Mouse (Mus musculus): ENCODE measurements around the gene Cfap298. TPM values are rescaled to one million over a fixed set of nuclear protein-coding genes. Genes with fewer than 3 reads are reported as not detected.

The Cfap298 gene
- polyA plus RNA-seq, 1 experiment: 17.7 TPM

- Histone ChIP-seq H3K27ac (ENCODE audit: control insufficient read depth, insufficient read depth, low read depth, low read length, poor library complexity) (no peak overlapping the region), H3K4me3 (replicated peaks; ENCODE audit: control insufficient read depth, low read depth, low read length) (no peak overlapping the region), H3K4me1 (ENCODE audit: control insufficient read depth, insufficient read depth, low read length) (no peaks in the 10 kb centered on the region)
- WGBS: 89% methylated on average over 6 of the region's 6 CpGs
- TF ChIP-seq POLR2A (IDR thresholded peaks at IDR 0.05; ENCODE audit: borderline replicate concordance, control insufficient read depth, low read depth, low read length) (no peak), CTCF (IDR thresholded peaks at IDR 0.05; ENCODE audit: control insufficient read depth, insufficient read depth, low read length) (no peak)
These were observed 18.9 kb upstream of the Cfap298 start for GRCm38 (mm10) chr16:90953770-90954169.

- TF ChIP-seq POLR2A (IDR thresholded peaks at IDR 0.05; ENCODE audit: borderline replicate concordance, control insufficient read depth, low read depth, low read length) (no peak), CTCF (IDR thresholded peaks at IDR 0.05; ENCODE audit: control insufficient read depth, insufficient read depth, low read length) (no peak)
- no peak overlapping the region for H3K4me3 ChIP-seq (replicated peaks; ENCODE audit: control insufficient read depth, low read depth, low read length)
- H3K4me1 ChIP-seq (ENCODE audit: control insufficient read depth, insufficient read depth, low read length): no peaks in the 10 kb centered on the region
- H3K27ac ChIP-seq (ENCODE audit: control insufficient read depth, insufficient read depth, low read depth, low read length, poor library complexity): no peak overlapping the region
- 83% methylated on average over 9 of the region's 9 CpGs for WGBS
These were observed 18.2 kb upstream of the Cfap298 start for GRCm38 (mm10) chr16:90953147-90953546.

- no peak overlapping the region for H3K4me3 ChIP-seq (replicated peaks; ENCODE audit: control insufficient read depth, low read depth, low read length)
- no peak overlapping the region for H3K27ac ChIP-seq (ENCODE audit: control insufficient read depth, insufficient read depth, low read depth, low read length, poor library complexity)
- TF ChIP-seq POLR2A (IDR thresholded peaks at IDR 0.05; ENCODE audit: borderline replicate concordance, control insufficient read depth, low read depth, low read length) (no peak), CTCF (IDR thresholded peaks at IDR 0.05; ENCODE audit: control insufficient read depth, insufficient read depth, low read length) (no peak)
- H3K4me1 ChIP-seq (ENCODE audit: control insufficient read depth, insufficient read depth, low read length): no peaks in the 10 kb centered on the region
- 72% methylated on average over 17 of the region's 17 CpGs for WGBS
These were observed 15.5 kb upstream of the Cfap298 start for GRCm38 (mm10) chr16:90950354-90950963.

GRCm38 (mm10) chr16:90946977-90947376 is 12.1 kb upstream of the Cfap298 start:
- TF ChIP-seq POLR2A (IDR thresholded peaks at IDR 0.05; ENCODE audit: borderline replicate concordance, control insufficient read depth, low read depth, low read length): no peak
- no peak for TF ChIP-seq CTCF (IDR thresholded peaks at IDR 0.05; ENCODE audit: control insufficient read depth, insufficient read depth, low read length)
- WGBS: 93% methylated on average over 8 of the region's 8 CpGs
- no peak overlapping the region for H3K4me3 ChIP-seq (replicated peaks; ENCODE audit: control insufficient read depth, low read depth, low read length)

GRCm38 (mm10) chr16:90941246-90941645 is 6.3 kb upstream of the Cfap298 start:
- Histone ChIP-seq H3K27ac (ENCODE audit: control insufficient read depth, insufficient read depth, low read depth, low read length, poor library complexity) (no peak overlapping the region), H3K4me3 (replicated peaks; ENCODE audit: control insufficient read depth, low read depth, low read length) (no peak overlapping the region), H3K4me1 (ENCODE audit: control insufficient read depth, insufficient read depth, low read length) (no peaks in the 10 kb centered on the region)
- TF ChIP-seq POLR2A (IDR thresholded peaks at IDR 0.05; ENCODE audit: borderline replicate concordance, control insufficient read depth, low read depth, low read length): no peak
- TF ChIP-seq CTCF (IDR thresholded peaks at IDR 0.05; ENCODE audit: control insufficient read depth, insufficient read depth, low read length): no peak
- 93% methylated on average over 7 of the region's 7 CpGs for WGBS

More at GRCm38 (mm10) chr16:90946977-90947376, 12.1 kb upstream of the Cfap298 start:
- Histone ChIP-seq H3K27ac (ENCODE audit: control insufficient read depth, insufficient read depth, low read depth, low read length, poor library complexity) (no peak overlapping the region), H3K4me1 (ENCODE audit: control insufficient read depth, insufficient read depth, low read length) (no peaks in the 10 kb centered on the region)

GRCm38 (mm10) chr16:90934193-90934686 is 674 bp downstream of the Cfap298 start:
- peak overlapping the region; percentile 59; the same call in 1 of the 2 replicates for H3K27ac ChIP-seq (ENCODE audit: control insufficient read depth, insufficient read depth, low read depth, low read length, poor library complexity)
- WGBS: under 1% methylated on average over 38 of the region's 38 CpGs
- TF ChIP-seq CTCF (IDR thresholded peaks at IDR 0.05; ENCODE audit: control insufficient read depth, insufficient read depth, low read length): no peak
- 0 out of 2 replicates have a peak, but pooled peaks have one; percentile 17 for TF ChIP-seq POLR2A (IDR thresholded peaks at IDR 0.05; ENCODE audit: borderline replicate concordance, control insufficient read depth, low read depth, low read length)
- H3K4me1 ChIP-seq (ENCODE audit: control insufficient read depth, insufficient read depth, low read length): no peaks in the 10 kb centered on the region
- H3K4me3 ChIP-seq (replicated peaks; ENCODE audit: control insufficient read depth, low read depth, low read length): peak overlapping the region; percentile 72

GRCm38 (mm10) chr16:90933534-90934176 is 1.3 kb downstream of the Cfap298 start:
- 28% methylated on average over 13 of the region's 13 CpGs for WGBS
- Histone ChIP-seq H3K27ac (ENCODE audit: control insufficient read depth, insufficient read depth, low read depth, low read length, poor library complexity) (no peak overlapping the region), H3K4me1 (ENCODE audit: control insufficient read depth, insufficient read depth, low read length) (no peaks in the 10 kb centered on the region), H3K4me3 (replicated peaks; ENCODE audit: control insufficient read depth, low read depth, low read length) (peak overlapping the region; percentile 72)
- TF ChIP-seq CTCF (IDR thresholded peaks at IDR 0.05; ENCODE audit: control insufficient read depth, insufficient read depth, low read length): no peak
- no peak for TF ChIP-seq POLR2A (IDR thresholded peaks at IDR 0.05; ENCODE audit: borderline replicate concordance, control insufficient read depth, low read depth, low read length)

GRCm38 (mm10) chr16:90927446-90927845 is 7.5 kb downstream of the Cfap298 start:
- Histone ChIP-seq H3K27ac (ENCODE audit: control insufficient read depth, insufficient read depth, low read depth, low read length, poor library complexity) (no peak overlapping the region), H3K4me1 (ENCODE audit: control insufficient read depth, insufficient read depth, low read length) (no peaks in the 10 kb centered on the region), H3K4me3 (replicated peaks; ENCODE audit: control insufficient read depth, low read depth, low read length) (no peak overlapping the region)
- no peak for TF ChIP-seq POLR2A (IDR thresholded peaks at IDR 0.05; ENCODE audit: borderline replicate concordance, control insufficient read depth, low read depth, low read length)
- no peak for TF ChIP-seq CTCF (IDR thresholded peaks at IDR 0.05; ENCODE audit: control insufficient read depth, insufficient read depth, low read length)
- WGBS: 84% methylated on average over 4 of the region's 4 CpGs

Data from bone marrow, adult 2 months (tissue).